Mouse (Mus musculus): ENCODE measurements around the gene Magi2. TPM values are rescaled to one million over a fixed set of nuclear protein-coding genes. Genes with fewer than 3 reads are reported as not detected.
"Not testable (repeated sequence)": the region's sequence is repeated elsewhere in the genome, so short reads cannot be mapped to it uniquely, and the experiment has no call there.

Magi2 gene
- polyA plus RNA-seq, 1 experiment from 2014 or later: 28.5 TPM

DNA sequence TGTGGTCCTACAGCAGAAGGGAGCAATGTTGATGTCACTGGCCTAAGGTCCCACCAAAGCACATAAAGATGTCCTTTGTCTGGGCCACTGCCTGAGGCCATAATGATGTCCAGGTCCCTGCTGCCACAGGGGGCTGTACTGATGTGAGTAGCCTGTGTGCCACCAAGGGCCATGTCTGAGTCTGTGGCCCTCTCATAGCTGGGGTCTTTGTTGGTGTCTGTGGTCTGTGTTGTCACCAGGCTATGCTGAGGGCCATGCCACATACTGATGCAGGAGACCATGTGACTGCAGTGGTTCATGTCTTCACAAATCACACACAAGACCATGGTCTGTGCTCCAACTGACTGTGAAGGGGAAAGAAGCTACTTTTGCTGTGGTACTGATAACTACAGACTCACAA lies 1015.7 kb downstream of the Magi2 start:
- no peak overlapping the region for H3K9ac ChIP-seq
- 0 out of 2 replicates have a peak, but pooled peaks cover 5% of the 10 kb centered on the region for H3K4me1 ChIP-seq (replicated peaks)
- H3K9me3 ChIP-seq: no peaks in the 10 kb centered on the region
- ATAC-seq (ENCODE audit: low FRiP score): no peak
- H3K4me2 ChIP-seq: no peak overlapping the region
- H3K4me3 ChIP-seq: no peak overlapping the region
- H3K36me3 ChIP-seq: no peaks in the 10 kb centered on the region
- H3K27me3 ChIP-seq: no peaks in the 10 kb centered on the region
- no peak overlapping the region for H3K27ac ChIP-seq

DNA sequence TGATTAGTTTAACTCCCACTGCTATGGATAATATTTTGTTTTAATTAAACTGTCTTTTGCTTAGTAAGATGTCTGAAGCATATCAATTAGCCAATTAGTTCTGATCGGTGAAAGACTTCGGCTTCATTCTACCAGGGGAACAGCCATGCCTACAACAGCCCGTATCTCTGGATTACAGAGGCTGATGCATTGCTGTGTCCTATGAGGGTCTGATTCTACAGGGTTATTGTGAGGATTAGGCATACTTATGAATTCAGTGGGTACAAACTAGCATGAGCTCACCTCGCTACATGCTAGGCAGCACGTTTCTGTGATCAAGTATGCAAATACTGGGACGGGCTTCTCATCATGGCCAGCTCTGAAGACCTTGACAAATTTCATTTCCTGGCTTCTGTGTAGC lies 1022.5 kb downstream of the Magi2 start:
- Histone ChIP-seq H3K36me3 (no peaks in the 10 kb centered on the region), H3K27ac (no peak overlapping the region), H3K27me3 (no peaks in the 10 kb centered on the region), H3K9ac (no peak overlapping the region), H3K4me2 (no peak overlapping the region), H3K4me1 (replicated peaks) (no peaks in the 10 kb centered on the region), H3K4me3 (no peak overlapping the region), H3K9me3 (no peaks in the 10 kb centered on the region)
- no peak for ATAC-seq (ENCODE audit: low FRiP score)
- WGBS: 83% methylated on average over 6 of the region's 6 CpGs

DNA sequence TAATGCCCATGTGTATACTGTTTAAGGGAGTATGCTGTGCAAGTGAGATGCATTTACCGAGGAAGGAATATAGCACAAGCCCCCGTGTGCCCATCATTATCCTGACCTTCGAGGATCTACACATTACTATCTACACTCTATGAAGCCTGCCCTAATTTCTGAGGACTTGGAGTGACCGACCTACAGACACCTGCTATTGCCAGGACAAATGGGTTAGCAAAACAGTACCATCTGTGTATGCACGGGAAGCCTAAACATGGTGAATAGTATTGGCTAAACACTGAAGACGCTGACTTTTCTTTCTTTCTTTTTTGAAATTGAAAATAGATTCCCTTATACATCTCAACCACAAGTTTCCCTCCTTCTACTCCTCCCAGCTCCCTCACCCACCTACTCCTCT lies 1024.7 kb downstream of the Magi2 start:
- no peak overlapping the region for H3K9ac ChIP-seq
- H3K36me3 ChIP-seq: no peaks in the 10 kb centered on the region
- 84% methylated on average over 6 of the region's 6 CpGs for WGBS
- no peak overlapping the region for H3K4me3 ChIP-seq
- H3K27ac ChIP-seq: no peak overlapping the region
- no peaks in the 10 kb centered on the region for H3K9me3 ChIP-seq
- ATAC-seq (ENCODE audit: low FRiP score): no peak
- H3K4me2 ChIP-seq: no peak overlapping the region
- H3K27me3 ChIP-seq: no peaks in the 10 kb centered on the region
- H3K4me1 ChIP-seq (replicated peaks): no peaks in the 10 kb centered on the region

DNA sequence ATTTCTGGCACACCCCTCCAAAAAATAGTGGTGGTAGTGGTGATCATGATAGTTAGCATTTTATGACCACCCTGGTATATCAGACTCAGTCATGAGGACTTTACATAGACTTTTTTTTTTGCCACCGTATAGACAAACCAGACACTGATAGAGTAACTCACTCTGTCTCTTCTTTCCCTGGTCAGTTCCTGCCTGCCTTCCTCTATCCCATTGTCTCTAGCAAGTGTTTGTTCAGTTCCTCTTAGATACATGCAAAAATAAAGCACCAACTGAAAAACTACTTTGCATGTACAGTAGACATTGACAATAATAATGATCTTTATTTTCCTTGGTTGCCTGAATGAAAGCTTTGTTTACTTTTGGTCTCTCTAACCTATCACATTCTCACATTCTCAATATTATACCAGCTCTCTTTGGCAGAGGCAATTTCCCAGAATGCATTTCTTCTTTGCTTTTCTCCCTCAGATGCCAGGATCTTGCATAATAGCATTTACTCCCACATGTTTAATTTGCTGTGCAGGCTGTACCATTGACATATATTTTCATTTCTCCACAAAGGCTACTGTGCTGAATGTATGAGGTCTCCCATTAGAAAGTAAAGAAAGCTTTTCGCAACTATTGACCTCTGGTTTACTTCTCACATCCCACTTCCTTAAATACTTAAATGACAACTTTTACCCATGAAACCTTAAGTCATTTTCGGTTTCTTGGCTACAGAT lies 1029.5 kb downstream of the Magi2 start:
- no peak for ATAC-seq (ENCODE audit: low FRiP score)
- H3K36me3 ChIP-seq: no peaks in the 10 kb centered on the region
- H3K4me1 ChIP-seq (replicated peaks): no peaks in the 10 kb centered on the region; the same call in 1 of the 2 replicates
- H3K27ac ChIP-seq: no peak overlapping the region
- H3K9me3 ChIP-seq: no peaks in the 10 kb centered on the region
- H3K9ac ChIP-seq: no peak overlapping the region
- no peaks in the 10 kb centered on the region for H3K27me3 ChIP-seq
- no peak overlapping the region for H3K4me2 ChIP-seq
- no peak overlapping the region for H3K4me3 ChIP-seq
- WGBS: 93% methylated on average over 3 of the region's 3 CpGs

- 68% methylated on average over 2 of the region's 2 CpGs for WGBS
- Histone ChIP-seq H3K4me2 (no peak overlapping the region), H3K9me3 (no peaks in the 10 kb centered on the region), H3K4me3 (no peak overlapping the region), H3K9ac (no peak overlapping the region), H3K27me3 (no peaks in the 10 kb centered on the region), H3K4me1 (replicated peaks) (no peaks in the 10 kb centered on the region; the same call in 1 of the 2 replicates), H3K36me3 (no peaks in the 10 kb centered on the region), H3K27ac (no peak overlapping the region)
- no peak for ATAC-seq (ENCODE audit: low FRiP score)
Measured at GRCm38 (mm10) chr5:20256933-20257332, 1030.1 kb downstream of the Magi2 start.

GRCm38 (mm10) chr5:20257419-20257818 lies 1030.6 kb downstream of the Magi2 start:
- H3K4me1 ChIP-seq (replicated peaks): no peaks in the 10 kb centered on the region; the same call in 1 of the 2 replicates
- H3K9ac ChIP-seq: no peak overlapping the region
- H3K27ac ChIP-seq: no peak overlapping the region
- H3K36me3 ChIP-seq: no peaks in the 10 kb centered on the region
- no peak overlapping the region for H3K4me2 ChIP-seq
- no peaks in the 10 kb centered on the region for H3K9me3 ChIP-seq
- 73% methylated on average over 4 of the region's 4 CpGs for WGBS
- ATAC-seq (ENCODE audit: low FRiP score): no peak
- no peak overlapping the region for H3K4me3 ChIP-seq
- no peaks in the 10 kb centered on the region for H3K27me3 ChIP-seq

GRCm38 (mm10) chr5:20259719-20260118 lies 1032.9 kb downstream of the Magi2 start:
- ATAC-seq (ENCODE audit: low FRiP score): no peak
- Histone ChIP-seq H3K27me3 (no peaks in the 10 kb centered on the region), H3K9ac (no peak overlapping the region), H3K36me3 (no peaks in the 10 kb centered on the region), H3K4me2 (no peak overlapping the region), H3K9me3 (no peaks in the 10 kb centered on the region), H3K4me3 (no peak overlapping the region), H3K27ac (no peak overlapping the region), H3K4me1 (replicated peaks) (no peaks in the 10 kb centered on the region; the same call in 1 of the 2 replicates)
- 79% methylated on average over 3 of the region's 3 CpGs for WGBS

GRCm38 (mm10) chr5:20272680-20273079 lies 1045.8 kb downstream of the Magi2 start:
- not testable (repeated sequence) for ATAC-seq (ENCODE audit: low FRiP score); H3K27me3 ChIP-seq; H3K4me1 ChIP-seq (replicated peaks); H3K9ac ChIP-seq; H3K27ac ChIP-seq; H3K4me2 ChIP-seq; H3K9me3 ChIP-seq; H3K36me3 ChIP-seq; H3K4me3 ChIP-seq
- 96% methylated on average over 1 of the region's 1 CpGs for WGBS

DNA sequence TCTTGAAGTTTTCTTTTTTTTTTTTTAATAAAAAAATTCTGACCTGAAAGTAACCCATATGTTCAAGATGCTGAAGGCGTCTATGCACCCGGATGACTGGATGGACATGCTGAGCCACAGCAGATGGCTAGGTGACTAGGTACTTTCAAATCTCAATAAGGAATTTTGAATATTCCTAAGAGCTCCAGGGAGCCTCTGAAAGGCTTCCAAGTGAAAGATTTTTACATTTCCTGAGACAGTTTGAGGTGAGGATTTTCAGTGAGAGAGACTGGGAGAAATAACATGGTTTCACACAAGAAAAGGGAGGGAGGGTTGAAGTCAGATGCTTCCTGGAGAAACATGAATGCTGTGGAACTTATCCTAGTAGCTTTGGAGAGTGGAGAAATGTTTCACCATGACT lies 1048.8 kb downstream of the Magi2 start:
- Histone ChIP-seq H3K27ac (no peak overlapping the region), H3K9me3 (no peaks in the 10 kb centered on the region), H3K27me3 (no peaks in the 10 kb centered on the region), H3K4me1 (replicated peaks) (no peaks in the 10 kb centered on the region), H3K4me3 (no peak overlapping the region), H3K36me3 (no peaks in the 10 kb centered on the region), H3K4me2 (no peak overlapping the region), H3K9ac (no peak overlapping the region)
- WGBS: 86% methylated on average over 2 of the region's 2 CpGs
- no peak for ATAC-seq (ENCODE audit: low FRiP score)

- Histone ChIP-seq H3K4me1 (replicated peaks) (no peaks in the 10 kb centered on the region), H3K4me3 (no peak overlapping the region), H3K9ac (no peak overlapping the region), H3K27ac (peak overlapping the region; percentile 36; the same call in 1 of the 2 replicates), H3K27me3 (no peaks in the 10 kb centered on the region), H3K9me3 (no peaks in the 10 kb centered on the region), H3K4me2 (no peak overlapping the region), H3K36me3 (no peaks in the 10 kb centered on the region)
- 0 out of 2 replicates have a peak, but pooled peaks have one; percentile 61 for ATAC-seq (ENCODE audit: low FRiP score)
- 75% methylated on average over 8 of the region's 8 CpGs for WGBS
Measured at GRCm38 (mm10) chr5:20285080-20285840, 1058.4 kb downstream of the Magi2 start.

GRCm38 (mm10) chr5:20294521-20294920 lies 1067.7 kb downstream of the Magi2 start:
- H3K9me3 ChIP-seq: no peaks in the 10 kb centered on the region
- no peak overlapping the region for H3K4me3 ChIP-seq
- ATAC-seq (ENCODE audit: low FRiP score): no peak
- H3K9ac ChIP-seq: no peak overlapping the region
- 0 out of 2 replicates have a peak, but pooled peaks cover 5% of the 10 kb centered on the region for H3K4me1 ChIP-seq (replicated peaks)
- WGBS: 77% methylated on average over 11 of the region's 11 CpGs
- H3K4me2 ChIP-seq: no peak overlapping the region
- H3K27ac ChIP-seq: no peak overlapping the region
- H3K27me3 ChIP-seq: no peaks in the 10 kb centered on the region
- H3K36me3 ChIP-seq: no peaks in the 10 kb centered on the region

GRCm38 (mm10) chr5:20299816-20300215 lies 1073.0 kb downstream of the Magi2 start:
- Histone ChIP-seq H3K4me1 (replicated peaks) (0 out of 2 replicates have a peak, but pooled peaks cover 5% of the 10 kb centered on the region), H3K4me3 (no peak overlapping the region), H3K4me2 (no peak overlapping the region), H3K27me3 (no peaks in the 10 kb centered on the region), H3K9me3 (no peaks in the 10 kb centered on the region), H3K9ac (no peak overlapping the region), H3K27ac (no peak overlapping the region), H3K36me3 (no peaks in the 10 kb centered on the region)
- WGBS: 81% methylated on average over 6 of the region's 6 CpGs
- ATAC-seq (ENCODE audit: low FRiP score): no peak

All from hindbrain, embryonic 13.5 days (tissue).